Mouse (Mus musculus): ENCODE data around the gene Slc22a1. TPM values are rescaled to one million over a fixed set of nuclear protein-coding genes. Genes with fewer than 3 reads are reported as not detected.

The Slc22a1 gene
- total and polyA plus RNA-seq, 3 experiments = 0.64 to 1.1 (median 0.76) TPM

GRCm38 (mm10) chr17:12655826-12656225 lies 19.8 kb downstream of the Slc22a1 start:
- no peaks in the 10 kb centered on the region for H3K79me2 ChIP-seq (replicated peaks; ENCODE audit: control insufficient read depth, extremely low read depth, insufficient read depth, poor library complexity, severe bottlenecking)
- H3K9ac ChIP-seq (ENCODE audit: insufficient read depth, low read depth) = no peak overlapping the region
- no peaks in the 10 kb centered on the region for H3K27me3 ChIP-seq (replicated peaks)
- H3K4me2 ChIP-seq (ENCODE audit: insufficient read depth, low read depth, poor library complexity, severe bottlenecking) = no peak overlapping the region
- in situ Hi-C loops (cut with MboI; ENCODE audit: low pct_ligation_motif_present, low pct_unique_long_range_greater_than_20kb, low sequenced_read_pairs) (loop anchor here (25.0 kb wide), 1 partner anchor 94 kb away; no protein-coding TSS in a partner anchor), dilution Hi-C loops (cut with MboI; ENCODE audit: extremely low pct_ligation_motif_present, extremely low pct_unique_long_range_greater_than_20kb, low sequenced_read_pairs) (no loop called here)
- H3K9me3 ChIP-seq (replicated peaks; ENCODE audit: low read length) = no peaks in the 10 kb centered on the region
- peaks cover 0 to 8% of the 10 kb centered on the region in 2 experiments; a peak in 2 of 4 replicates for H3K4me1 ChIP-seq (ENCODE audit: control insufficient read depth in 1 of 2, insufficient read depth in 2 of 2)
- TF ChIP-seq MAZ (IDR thresholded peaks at IDR 0.05; ENCODE audit: low read depth, low read length) (no peak), BHLHE40 (IDR thresholded peaks at IDR 0.05; ENCODE audit: low read depth, low read length) (no peak), POLR2A (IDR thresholded peaks at IDR 0.05; ENCODE audit: low read depth, low read length) (no peak), SIN3A (IDR thresholded peaks at IDR 0.05; ENCODE audit: low read length) (no peak), PAX5 (IDR thresholded peaks at IDR 0.05; ENCODE audit: low read length) (no peak), USF2 (conservative IDR thresholded peaks at IDR 0.05; ENCODE audit: low read depth, low read length) (no peak)
- H3K27ac ChIP-seq (ENCODE audit: insufficient read depth, low read depth) = no peak overlapping the region
- H3K4me3 ChIP-seq (replicated peaks in 1 of 3; ENCODE audit: low read depth in 2 of 3, low read length in 2 of 3, poor library complexity in 1 of 3) = no peak overlapping the region
- DNase-seq (ENCODE audit: extremely low read depth) = no peak
- H3K36me3 ChIP-seq (replicated peaks in 1 of 2; ENCODE audit: control insufficient read depth in 1 of 2, insufficient read depth in 1 of 2, low read length in 1 of 2) = no peaks in the 10 kb centered on the region

GRCm38 (mm10) chr17:12654061-12654460 lies 21.6 kb downstream of the Slc22a1 start:
- in situ Hi-C loops (cut with MboI; ENCODE audit: low pct_ligation_motif_present, low pct_unique_long_range_greater_than_20kb, low sequenced_read_pairs) (loop anchor here (25.0 kb wide), 1 partner anchor 92 kb away; no protein-coding TSS in a partner anchor), dilution Hi-C loops (cut with MboI; ENCODE audit: extremely low pct_ligation_motif_present, extremely low pct_unique_long_range_greater_than_20kb, low sequenced_read_pairs) (no loop called here)
- no peaks in the 10 kb centered on the region for H3K36me3 ChIP-seq (replicated peaks in 1 of 2; ENCODE audit: control insufficient read depth in 1 of 2, insufficient read depth in 1 of 2, low read length in 1 of 2)
- TF ChIP-seq BHLHE40 (IDR thresholded peaks at IDR 0.05; ENCODE audit: low read depth, low read length) (no peak), MAZ (IDR thresholded peaks at IDR 0.05; ENCODE audit: low read depth, low read length) (no peak), JUND (conservative IDR thresholded peaks at IDR 0.05; ENCODE audit: low read depth, low read length) (no peak), ZMIZ1 (IDR thresholded peaks at IDR 0.05; ENCODE audit: low read depth, low read length) (no peak), NRF1 (IDR thresholded peaks at IDR 0.05; ENCODE audit: low read depth, low read length) (no peak), MEF2A (IDR thresholded peaks at IDR 0.05; ENCODE audit: borderline replicate concordance, low read depth, low read length) (no peak), CTCF (conservative IDR thresholded peaks at IDR 0.05 in 1 of 2, IDR thresholded peaks at IDR 0.05 in 1 of 2; ENCODE audit: low read depth in 2 of 2, low read length in 2 of 2) (no peak), ELF1 (IDR thresholded peaks at IDR 0.05; ENCODE audit: low read depth, low read length) (no peak), E2F4 (IDR thresholded peaks at IDR 0.05; ENCODE audit: insufficient replicate concordance, low read depth, low read length) (no peak), NELFE (IDR thresholded peaks at IDR 0.05; ENCODE audit: low read depth, low read length) (no peak), PAX5 (IDR thresholded peaks at IDR 0.05; ENCODE audit: low read length) (no peak), EP300 (IDR thresholded peaks at IDR 0.05; ENCODE audit: low read length) (no peak), RAD21 (IDR thresholded peaks at IDR 0.05; ENCODE audit: low read depth, low read length) (no peak), ETS1 (conservative IDR thresholded peaks at IDR 0.05; ENCODE audit: low read depth, low read length) (no peak), CHD1 (IDR thresholded peaks at IDR 0.05; ENCODE audit: low read depth, low read length) (no peak), ZNF384 (IDR thresholded peaks at IDR 0.05; ENCODE audit: low read depth, low read length) (no peak), ZC3H11A (IDR thresholded peaks at IDR 0.05; ENCODE audit: low read depth, low read length) (no peak), ZKSCAN1 (IDR thresholded peaks at IDR 0.05; ENCODE audit: borderline replicate concordance, low read depth, low read length) (no peak), SMC3 (IDR thresholded peaks at IDR 0.05; ENCODE audit: low read depth, low read length) (no peak)
- no peak overlapping the region for H3K4me3 ChIP-seq (replicated peaks in 1 of 3; ENCODE audit: low read depth in 2 of 3, low read length in 2 of 3, poor library complexity in 1 of 3)
- H3K9ac ChIP-seq (ENCODE audit: insufficient read depth, low read depth) = no peak overlapping the region
- H3K79me2 ChIP-seq (replicated peaks; ENCODE audit: control insufficient read depth, extremely low read depth, insufficient read depth, poor library complexity, severe bottlenecking) = no peaks in the 10 kb centered on the region
- H3K9me3 ChIP-seq (replicated peaks; ENCODE audit: low read length) = no peaks in the 10 kb centered on the region
- no peaks in the 10 kb centered on the region for H3K27me3 ChIP-seq (replicated peaks)
- H3K4me1 ChIP-seq (ENCODE audit: control insufficient read depth in 1 of 2, insufficient read depth in 2 of 2) = peaks cover 0 to 8% of the 10 kb centered on the region in 2 experiments; a peak in 1 of 4 replicates
- no peak overlapping the region for H3K4me2 ChIP-seq (ENCODE audit: insufficient read depth, low read depth, poor library complexity, severe bottlenecking)
- no peak for DNase-seq (ENCODE audit: extremely low read depth)
- H3K27ac ChIP-seq (ENCODE audit: insufficient read depth, low read depth) = no peak overlapping the region

All from CH12.LX (cell line).